Mouse (Mus musculus) layer of hippocampus, adult 9-11 months (tissue): ENCODE measurements around the gene Lnpep.
"Not testable (repeated sequence)": the region's sequence is repeated elsewhere in the genome, so short reads cannot be mapped to it uniquely, and the experiment has no call there.

Experiments
- DNase-seq: peaks from one replicate; pipeline ENCODE4 v3.0.0; 2022

The Lnpep gene

GRCm38 (mm10) chr17:17608416-17608988 is 16.3 kb downstream of the Lnpep start:
- DNase-seq: no peak

DNA sequence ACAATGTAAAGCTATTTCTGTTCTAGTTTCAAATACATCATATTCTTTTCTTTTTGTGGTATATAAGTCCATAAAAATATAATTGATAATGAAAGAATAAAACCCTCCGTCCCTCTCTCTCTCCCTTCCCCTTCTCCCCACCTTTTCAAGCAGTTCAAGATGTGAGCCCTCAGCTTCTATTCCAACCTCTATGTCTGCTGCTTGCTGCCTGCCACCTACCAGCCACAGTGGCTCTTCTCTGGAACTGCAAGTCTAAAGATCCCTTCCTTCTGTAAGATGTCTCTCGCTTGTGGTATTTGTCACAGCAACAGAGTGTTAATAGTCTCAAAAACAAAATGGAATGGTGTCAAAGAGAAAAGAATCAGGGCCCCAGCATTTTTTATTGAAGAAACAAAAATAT is 20.3 kb downstream of the Lnpep start:
- no peak for DNase-seq

DNA sequence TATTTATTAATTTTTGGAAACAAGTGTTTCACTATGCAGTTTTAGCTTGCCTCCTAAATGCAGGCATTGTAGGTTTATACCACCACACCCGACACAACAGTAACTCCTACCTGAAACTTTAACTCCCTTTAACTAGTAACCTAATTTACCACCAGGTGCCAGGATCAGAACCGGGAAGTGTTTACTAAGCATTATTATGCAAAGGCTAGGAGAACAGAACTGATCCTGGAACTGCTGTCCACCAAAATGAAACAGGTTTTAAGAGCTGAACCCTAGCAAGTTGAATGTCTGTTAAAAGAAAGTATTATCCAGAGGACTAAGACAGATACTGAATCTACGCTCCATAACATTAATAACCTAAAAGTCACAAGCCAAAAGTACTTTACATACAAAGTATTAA is 21.2 kb downstream of the Lnpep start:
- no peak for DNase-seq

- DNase-seq: no peak
Observed at GRCm38 (mm10) chr17:17602786-17603185, 22.1 kb downstream of the Lnpep start.

DNA sequence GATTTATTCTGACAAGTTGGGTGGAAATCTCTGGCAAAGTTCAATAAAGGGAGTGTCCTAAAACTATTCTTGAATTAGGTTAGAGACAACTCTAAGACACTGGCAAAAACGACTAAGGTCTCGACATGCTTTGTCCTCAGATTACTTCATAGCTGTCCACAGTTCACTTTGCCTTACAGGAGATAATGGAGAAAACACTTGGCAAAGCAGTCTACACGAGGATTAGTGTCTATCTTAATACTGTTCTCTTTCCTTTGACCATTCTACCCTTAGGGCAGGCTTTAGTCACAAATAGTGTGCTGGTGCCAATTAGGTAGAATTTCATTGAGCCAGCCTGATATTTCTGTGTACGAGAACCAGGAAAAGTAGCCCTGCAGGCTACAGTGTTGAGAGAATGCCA is 22.5 kb downstream of the Lnpep start:
- no peak for DNase-seq

DNA sequence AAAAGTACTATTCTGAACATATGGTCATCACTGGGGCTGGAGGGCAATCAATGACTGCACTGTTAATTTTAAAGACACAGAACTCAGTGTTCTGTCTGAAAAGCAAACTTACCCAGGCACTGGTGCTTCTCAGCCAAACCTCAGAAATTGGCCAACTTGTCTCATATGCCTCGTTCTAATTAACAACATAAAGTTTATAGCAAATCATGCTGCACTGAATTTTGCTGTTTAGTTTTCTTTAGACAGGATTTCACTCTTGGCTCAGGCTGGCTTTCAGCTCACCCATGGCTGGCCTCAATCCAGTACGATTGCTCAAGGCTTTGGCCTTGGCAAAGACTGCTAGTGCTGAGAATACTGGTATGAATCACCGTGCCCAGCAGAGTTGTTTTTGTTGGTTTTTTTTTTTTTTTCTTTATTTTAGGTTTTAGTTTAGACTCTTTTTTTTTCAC is 24.0 kb downstream of the Lnpep start:
- peak; percentile 84 for DNase-seq

DNA sequence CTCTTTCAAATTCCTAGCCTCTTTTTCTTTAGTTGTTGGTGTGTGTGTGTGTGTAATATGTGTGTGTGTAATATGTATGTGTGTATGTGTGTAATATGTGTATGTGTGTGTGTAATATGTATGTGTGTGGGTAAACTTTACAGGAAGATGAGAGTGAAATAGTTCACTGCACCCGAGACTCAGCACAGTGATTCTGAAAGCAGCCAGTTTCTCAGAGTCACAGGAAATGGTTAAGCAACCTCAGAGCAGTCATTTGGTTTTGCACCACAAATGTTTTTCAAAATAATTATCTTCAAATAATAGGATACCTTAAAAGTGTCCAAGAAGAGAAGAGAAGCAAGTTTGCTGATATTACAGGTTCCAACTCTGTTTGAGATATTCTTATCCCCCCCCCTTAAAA is 24.8 kb downstream of the Lnpep start:
- DNase-seq: no peak

GRCm38 (mm10) chr17:17598355-17598754 is 26.5 kb downstream of the Lnpep start:
- no peak for DNase-seq

DNA sequence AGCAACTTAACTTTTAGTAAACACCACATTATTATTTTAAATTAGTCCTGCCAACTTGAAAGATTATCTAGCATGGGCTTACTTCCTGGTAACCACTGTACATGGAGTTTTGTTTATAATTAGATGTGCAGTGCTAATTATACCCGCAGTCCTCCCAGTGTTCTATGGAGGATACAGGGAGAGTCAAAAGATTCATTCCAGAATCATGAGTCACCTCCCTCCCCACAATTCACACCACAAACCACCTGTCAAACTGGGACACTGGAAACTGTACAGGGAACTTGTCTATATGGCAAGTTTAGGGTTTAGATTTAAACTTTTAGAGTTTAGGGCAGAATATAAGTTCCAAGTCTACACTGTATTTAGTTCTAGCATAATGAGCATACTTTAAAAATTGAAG is 31.9 kb downstream of the Lnpep start:
- no peak for DNase-seq

GRCm38 (mm10) chr17:17587333-17588047 is 37.4 kb downstream of the Lnpep start:
- DNase-seq: peak; percentile 20

DNA sequence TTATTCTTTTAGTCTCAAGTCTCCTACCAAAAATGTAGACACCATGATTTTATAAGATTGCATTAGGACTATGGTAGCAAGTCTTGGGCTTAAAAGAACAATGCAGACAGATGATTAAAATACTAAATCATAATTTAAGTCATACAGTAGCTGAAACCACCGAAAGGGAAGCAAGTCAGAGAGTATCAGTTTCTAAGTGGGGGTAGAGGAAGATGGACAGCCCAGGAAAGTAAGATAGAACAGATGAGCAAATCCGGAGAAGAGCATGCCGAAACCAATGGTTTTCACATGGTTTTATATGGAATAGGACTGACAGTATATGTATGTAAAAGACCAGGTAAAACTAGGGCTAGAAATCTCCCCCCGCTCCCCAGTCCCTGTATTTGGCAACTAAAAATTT is 39.7 kb downstream of the Lnpep start:
- no peak for DNase-seq

DNA sequence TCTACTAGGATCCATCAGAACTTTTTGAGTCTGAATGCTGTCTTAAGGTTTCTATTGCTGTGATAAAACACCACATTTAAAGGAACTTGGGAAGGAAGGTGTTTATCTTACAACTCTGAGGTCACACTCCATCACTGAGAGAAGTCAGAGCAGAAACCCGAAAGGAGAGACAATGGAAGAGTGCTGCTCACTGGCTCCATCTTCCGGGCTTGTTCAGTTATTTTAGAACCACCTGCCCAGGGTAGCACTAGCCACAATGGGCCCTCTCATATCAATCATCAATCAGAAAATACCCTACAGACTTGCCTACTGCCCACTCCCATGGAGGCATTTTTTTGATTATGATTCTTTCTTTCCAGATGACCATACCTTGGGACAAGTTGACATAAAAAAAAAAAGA is 41.0 kb downstream of the Lnpep start:
- no peak for DNase-seq

DNA sequence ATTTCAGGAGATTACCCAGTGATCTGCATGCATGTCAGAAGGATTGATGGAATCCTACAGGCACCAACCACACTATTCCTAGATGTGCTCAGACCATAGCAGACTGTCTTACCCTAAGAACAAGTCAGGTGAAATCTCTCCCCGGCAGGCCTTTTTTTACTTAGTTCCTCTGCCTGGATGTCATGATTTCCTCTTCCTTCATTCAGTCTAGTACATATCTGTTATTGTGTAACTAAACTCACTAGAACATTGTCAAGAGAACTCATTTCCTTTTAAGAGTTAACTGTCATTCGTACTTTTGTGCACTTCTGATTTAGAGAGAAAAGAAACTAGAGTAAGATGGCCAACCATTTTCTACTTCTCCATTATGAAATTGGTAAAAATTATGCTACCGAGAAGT is 43.6 kb downstream of the Lnpep start:
- DNase-seq: no peak

GRCm38 (mm10) chr17:17576399-17576798 is 48.5 kb downstream of the Lnpep start:
- DNase-seq: no peak

- DNase-seq: no peak
Observed at GRCm38 (mm10) chr17:17567071-17567470, 57.8 kb downstream of the Lnpep start.

- no peak for DNase-seq
Observed at GRCm38 (mm10) chr17:17548958-17549357, 75.9 kb downstream of the Lnpep start.

- no peak for DNase-seq
Observed at GRCm38 (mm10) chr17:17531338-17531737, 93.5 kb downstream of the Lnpep start.

DNA sequence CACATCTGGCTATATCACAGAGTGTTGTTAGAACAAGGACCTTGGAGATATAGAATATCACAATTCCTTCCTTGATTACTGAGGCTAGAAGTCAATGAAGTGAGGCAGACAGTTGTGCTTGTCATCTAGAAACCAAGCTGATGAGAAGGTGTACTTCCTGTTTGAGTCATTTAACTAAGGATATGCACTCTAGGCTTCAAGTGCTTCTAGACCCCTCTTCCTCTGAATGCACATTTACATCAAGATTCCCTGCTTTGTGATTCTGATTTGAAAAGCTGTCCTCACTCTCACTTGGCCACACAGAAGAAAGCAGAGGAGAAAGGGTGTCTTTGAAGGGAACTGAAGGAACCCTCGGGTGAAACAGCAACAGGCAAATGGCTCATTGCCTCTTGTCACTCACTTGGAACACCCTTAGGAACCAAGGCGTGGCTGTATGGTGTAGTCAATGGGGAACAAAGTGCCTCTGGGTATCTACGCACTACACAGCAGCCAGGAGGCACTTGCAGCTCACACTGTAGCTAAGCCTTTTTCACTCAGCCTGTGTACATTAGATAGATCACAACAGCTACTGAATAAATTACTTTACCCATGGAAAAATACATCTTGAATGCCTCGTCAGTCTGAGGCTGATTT is 108.3 kb downstream of the Lnpep start:
- DNase-seq: no peak

GRCm38 (mm10) chr17:17506677-17507076 is 118.2 kb downstream of the Lnpep start:
- no peak for DNase-seq

- DNase-seq: no peak
Observed at GRCm38 (mm10) chr17:17499278-17499677, 125.6 kb downstream of the Lnpep start.

DNA sequence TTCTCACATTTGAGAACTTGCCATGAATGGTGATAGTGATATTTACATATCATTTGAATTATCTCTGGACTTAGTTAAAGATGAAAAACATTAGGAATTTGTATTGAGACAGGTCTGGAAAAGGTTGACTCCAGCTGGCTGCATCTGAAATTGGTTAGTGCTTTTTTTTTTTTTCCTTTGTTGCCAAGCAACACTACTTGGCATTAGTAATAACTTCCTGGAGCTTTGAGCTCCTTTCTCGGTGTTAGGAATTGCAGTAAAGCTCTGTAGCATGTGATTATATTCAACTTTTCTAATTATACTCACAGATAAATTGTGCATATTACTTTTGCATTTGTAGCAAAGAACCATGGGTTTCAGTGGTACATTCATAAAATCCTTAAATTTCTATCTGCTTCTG is 126.0 kb downstream of the Lnpep start:
- no peak for DNase-seq

GRCm38 (mm10) chr17:17496730-17497129 is 128.1 kb downstream of the Lnpep start:
- no peak for DNase-seq

GRCm38 (mm10) chr17:17496234-17496633 is 128.6 kb downstream of the Lnpep start:
- DNase-seq: not testable (repeated sequence)

DNA sequence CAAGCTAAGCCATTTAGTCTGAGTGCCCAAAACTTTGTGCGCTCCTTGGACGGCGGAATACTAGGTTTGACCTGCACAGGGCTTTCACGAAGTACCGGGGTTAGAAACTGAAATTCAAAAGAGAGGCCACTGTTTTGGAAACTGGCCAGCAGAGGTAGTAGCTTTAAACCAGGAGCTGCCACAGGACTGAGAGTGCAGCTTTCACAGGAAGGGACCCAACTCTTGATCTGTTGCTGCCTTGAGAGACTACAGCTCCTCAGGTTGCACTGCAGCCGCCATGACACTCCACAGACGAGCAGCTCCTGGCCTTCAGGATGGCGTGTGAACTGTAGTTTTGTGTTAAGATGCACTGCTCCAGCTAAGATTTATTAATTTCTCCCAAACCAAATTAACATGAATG is 132.7 kb downstream of the Lnpep start:
- no peak for DNase-seq

DNA sequence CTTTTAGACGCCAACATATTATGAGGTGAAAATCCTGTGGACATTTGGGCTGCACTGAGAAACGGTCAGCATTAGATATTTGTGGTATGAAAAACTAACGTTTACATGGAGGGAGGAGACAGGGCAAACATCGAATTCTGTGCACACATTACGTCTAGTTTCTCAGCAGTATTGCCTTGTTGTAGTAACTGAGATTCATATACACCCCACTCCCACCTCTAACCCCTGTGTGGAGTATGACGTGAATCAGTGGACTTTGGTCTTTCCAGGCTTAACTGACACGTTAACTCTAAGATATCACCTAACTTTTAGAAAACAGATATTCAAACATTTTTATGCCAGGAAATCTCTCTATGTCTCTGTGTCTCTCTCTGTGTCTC is 133.2 kb downstream of the Lnpep start:
- DNase-seq: no peak
